21 mouse cellular contexts compared by ENCODE assay signal in the genomic region with DNA sequence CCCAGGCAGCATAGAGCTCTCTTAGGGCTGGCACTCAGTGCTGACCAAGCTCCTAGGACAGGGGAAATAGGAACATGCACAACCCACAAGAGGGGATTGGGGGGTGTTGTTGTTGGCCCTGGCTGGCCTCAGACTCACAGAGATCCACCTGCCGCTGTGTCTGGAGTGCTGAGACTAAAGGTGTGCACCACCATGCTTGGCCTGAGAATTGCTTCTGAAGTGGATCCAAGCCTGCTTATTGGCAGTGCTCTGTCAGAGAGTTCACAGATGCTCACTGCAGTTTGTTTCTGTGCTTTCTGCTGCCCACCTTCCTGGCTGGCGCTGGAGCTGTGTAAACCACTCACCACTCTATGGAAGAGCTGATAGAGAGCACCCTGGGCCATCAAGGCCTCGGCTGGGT. TPM values are rescaled to one million over a fixed set of nuclear protein-coding genes. Genes with fewer than 3 reads are reported as not detected.
DNase-seq lines count a peak whose midpoint lies in the region; TF ChIP-seq lines count a peak whose summit lies in the region.
"Had no signal": no experiment of that assay in that cellular context is flagged by ENCODE, and none has a peak within 500 bp of the region (broad histone marks: within the 10 kb centered on the region; RNA-seq: fewer than 3 reads in every experiment).

No protein-coding gene starts in this region.

- peak overlapping the region; percentile 33; the same call in 1 of the 2 replicates for H3K27ac ChIP-seq in cerebellum, adult 2 months (ENCODE audit: insufficient read depth, low read length)
- peak overlapping the region; percentile 25 for H3K27ac ChIP-seq in left cerebral cortex, adult 2 months
- H3K27ac ChIP-seq: embryonic facial prominence, embryonic 10.5 days; embryonic facial prominence, embryonic 12.5 days; forebrain, embryonic 13.5 days; forebrain, embryonic 15.5 days had no signal

- peak in 1 of 2 experiments; percentile 40 for DNase-seq in cerebellum, adult 2 months
- DNase-seq in cerebellum, adult 8-10 months: no peak
- DNase-seq in cerebellum, postnatal 14 days: peak; percentile 44 to 62
- no peak for DNase-seq in cerebellum, adult 9-11 months
- DNase-seq in left cerebral cortex, adult 2 months (ENCODE audit: extremely low spot score in 1 of 2, low spot score in 2 of 2): no peak
- no peak for DNase-seq in left cerebral cortex, postnatal 10 days (ENCODE audit: extremely low spot score in 1 of 2, low spot score in 2 of 2)
- DNase-seq in lung, postnatal 14 days: no peak
- DNase-seq: adrenal gland, adult 8-10 months; adrenal gland, postnatal 14 days; adrenal gland, postnatal 36 days; B cell, adult 2 months; cerebellum, adult 11 months; cerebellum, adult 9-10 months; cerebellum, postnatal 36 days; forebrain, postnatal 0 days had no signal

- TF ChIP-seq POLR2A in cerebellum, adult 2 months (IDR thresholded peaks at IDR 0.05; ENCODE audit: borderline replicate concordance, insufficient read depth, low read length): no peak

- intact Hi-C loops in left cerebral cortex, adult 2 months (cut with DNase I): no loop called here
- intact Hi-C loops in left cerebral cortex, postnatal 10 days (cut with DNase I): no loop called here

- H3K4me3 ChIP-seq in cerebellum, adult 2 months (replicated peaks; ENCODE audit: insufficient read depth, low read depth, low read length): no peak overlapping the region
- no peak overlapping the region for H3K4me3 ChIP-seq in left cerebral cortex, adult 2 months
- H3K4me3 ChIP-seq: embryonic facial prominence, embryonic 10.5 days; embryonic facial prominence, embryonic 12.5 days; forebrain, embryonic 13.5 days; forebrain, embryonic 15.5 days had no signal

- TF ChIP-seq CTCF in cerebellum, adult 2 months (IDR thresholded peaks at IDR 0.05; ENCODE audit: borderline replicate concordance, insufficient read depth, low read depth, low read length): no peak
- TF ChIP-seq CTCF in left cerebral cortex, adult 2 months (IDR thresholded peaks at IDR 0.05): no peak

- no peaks in the 10 kb centered on the region for H3K27me3 ChIP-seq in cerebellum, adult 2 months (ENCODE audit: control insufficient read depth, insufficient read depth, low read length)
- H3K27me3 ChIP-seq: CH12.LX; embryonic facial prominence, embryonic 12.5 days; forebrain, embryonic 13.5 days; forebrain, embryonic 15.5 days; Patski had no signal

- H3K4me1 ChIP-seq in cerebellum, adult 2 months (ENCODE audit: control insufficient read depth, insufficient read depth, low read length): peaks cover 9% of the 10 kb centered on the region
- H3K4me1 ChIP-seq: embryonic facial prominence, embryonic 10.5 days; embryonic facial prominence, embryonic 12.5 days; forebrain, embryonic 13.5 days; forebrain, embryonic 15.5 days had no signal

- WGBS in cerebellum, adult 2 months: 21% methylated on average over 3 of the region's 3 CpGs

RNA-seq across cellular contexts. Expression of a gene that starts 17.6 kb away (rescaled TPM):
- 16.8 and 18.4 TPM in 2 replicates for polyA plus RNA-seq in cerebellum, adult 2 months (2012; rRNA removed)
- total RNA-seq in left cerebral cortex, adult 2 months (2021): 10 to 100 TPM; 19.9 to 27.8 TPM
- total RNA-seq in left cerebral cortex, postnatal 10 days (2021): 10 to 100 TPM; 15.3 to 20.5 TPM

Comparison
In these comparisons a context has a peak if more than half of its experiments do, and no peak if none do; other contexts are left out.
1. DNase-seq: peak in cerebellum, postnatal 14 days (2 of 2); none in cerebellum, adult 8-10 months (single experiment), cerebellum, adult 9-11 months (single experiment), left cerebral cortex, adult 2 months (0 of 2), left cerebral cortex, postnatal 10 days (0 of 2) and lung, postnatal 14 days (single experiment).